Mouse (Mus musculus): ENCODE results near the gene Vav3. TPM values are rescaled to one million over a fixed set of nuclear protein-coding genes. Genes with fewer than 3 reads are reported as not detected.
A peak's percentile ranks its signal among the peaks of the same experiment; 100 is the strongest.

Vav3 gene
- polyA plus RNA-seq, 1 experiment: 3.5 TPM

DNA sequence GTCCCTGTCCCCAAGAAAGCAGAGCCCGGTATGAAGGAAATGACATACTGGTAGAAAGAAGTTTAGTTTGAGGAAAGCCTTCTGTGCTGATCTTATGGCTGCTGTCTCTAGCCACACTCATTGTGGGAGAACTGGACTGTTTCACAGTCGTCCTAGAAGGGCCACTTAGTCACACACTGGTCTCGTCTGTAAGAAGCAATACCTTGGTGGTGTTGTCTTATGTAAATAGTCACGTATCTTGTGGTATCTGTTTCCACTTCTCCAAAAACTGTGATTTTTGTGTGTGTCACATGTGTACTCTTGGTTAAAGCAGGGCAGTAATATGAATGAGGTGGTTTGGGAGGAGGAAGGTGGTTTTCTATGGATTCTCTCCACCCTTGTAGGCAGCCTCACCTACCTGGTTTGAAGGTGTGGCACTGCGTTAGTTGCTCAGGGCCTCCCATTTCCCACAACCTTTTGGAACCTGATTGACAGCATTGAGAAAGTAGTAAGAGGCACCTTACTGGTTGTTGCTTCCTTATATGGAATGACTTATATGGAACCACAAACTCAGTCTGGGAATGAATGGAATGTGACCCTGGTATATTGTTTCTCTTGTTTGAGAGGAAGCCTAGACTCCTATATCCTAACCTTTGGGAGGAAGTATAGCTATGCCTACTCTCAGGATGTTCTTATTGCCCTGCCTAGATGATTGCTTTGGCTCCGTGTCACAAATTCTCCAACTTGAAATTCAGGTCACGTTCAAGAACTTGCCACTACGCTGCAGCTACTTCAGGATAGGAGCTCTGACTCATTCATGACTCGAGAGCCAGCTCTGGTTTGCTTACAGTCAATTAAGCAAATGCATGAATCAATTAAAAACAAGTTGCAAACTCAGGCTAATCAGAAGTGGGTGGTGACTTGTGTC, 28.2 kb downstream of the Vav3 start:
- H3K4me1 ChIP-seq (ENCODE audit: control insufficient read depth, insufficient read depth, insufficient read length, low read length): peaks cover 9% of the 10 kb centered on the region; the same call in 1 of the 2 replicates
- H3K27ac ChIP-seq (replicated peaks; ENCODE audit: low read depth, low read length): no peak overlapping the region

DNA sequence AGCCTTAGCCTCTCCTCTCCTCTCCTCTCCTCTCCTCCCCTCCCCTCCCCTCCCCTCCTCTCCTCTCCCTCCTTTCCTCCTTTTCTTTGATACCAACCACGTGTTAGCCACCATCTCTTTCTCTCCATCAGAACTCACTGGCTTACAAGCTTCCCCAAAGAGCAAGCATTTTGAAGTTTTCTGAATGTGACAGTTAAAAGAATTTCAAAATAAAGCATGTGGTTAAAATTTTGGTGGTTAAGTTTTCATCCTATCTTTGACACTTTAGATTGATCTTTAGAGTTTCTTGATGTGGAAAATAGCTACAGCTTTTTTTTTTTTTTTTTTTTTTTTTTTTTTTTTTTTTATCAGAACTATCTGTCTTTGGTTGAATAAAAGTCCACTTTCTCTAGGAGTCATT, 31.1 kb downstream of the Vav3 start:
- no peak overlapping the region for H3K4me3 ChIP-seq (ENCODE audit: insufficient read depth, low read depth, low read length)
- H3K27ac ChIP-seq (replicated peaks; ENCODE audit: low read depth, low read length): no peak overlapping the region

More for the DNA sequence above, 28.2 kb downstream of the Vav3 start:
- H3K4me3 ChIP-seq (ENCODE audit: insufficient read depth, low read depth, low read length): no peak overlapping the region

DNA sequence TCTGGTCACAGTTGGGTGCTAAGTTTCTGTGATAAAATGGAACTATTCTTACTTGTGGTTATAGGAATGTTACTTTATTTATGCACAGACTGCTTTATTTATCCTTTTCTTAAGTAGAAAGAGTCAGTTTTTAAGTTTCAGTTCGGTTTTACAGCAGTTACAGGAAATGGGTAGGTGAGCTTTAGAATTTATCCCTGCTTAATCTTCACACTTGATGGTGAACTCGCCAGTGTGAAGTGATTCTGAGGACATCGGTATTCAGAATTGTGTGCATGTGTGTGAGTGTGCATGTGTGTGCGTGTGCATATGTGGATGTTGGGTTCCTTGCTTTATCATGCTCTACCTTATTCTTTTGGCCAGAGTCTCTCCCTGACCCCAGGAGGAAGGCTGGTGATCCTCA, 32.2 kb downstream of the Vav3 start:
- H3K4me3 ChIP-seq (ENCODE audit: insufficient read depth, low read depth, low read length): no peak overlapping the region
- H3K27ac ChIP-seq (replicated peaks; ENCODE audit: low read depth, low read length): no peak overlapping the region

More for the DNA sequence above, 31.1 kb downstream of the Vav3 start:
- peaks cover under 1% of the 10 kb centered on the region; the same call in 1 of the 2 replicates for H3K4me1 ChIP-seq (ENCODE audit: control insufficient read depth, insufficient read depth, insufficient read length, low read length)

DNA sequence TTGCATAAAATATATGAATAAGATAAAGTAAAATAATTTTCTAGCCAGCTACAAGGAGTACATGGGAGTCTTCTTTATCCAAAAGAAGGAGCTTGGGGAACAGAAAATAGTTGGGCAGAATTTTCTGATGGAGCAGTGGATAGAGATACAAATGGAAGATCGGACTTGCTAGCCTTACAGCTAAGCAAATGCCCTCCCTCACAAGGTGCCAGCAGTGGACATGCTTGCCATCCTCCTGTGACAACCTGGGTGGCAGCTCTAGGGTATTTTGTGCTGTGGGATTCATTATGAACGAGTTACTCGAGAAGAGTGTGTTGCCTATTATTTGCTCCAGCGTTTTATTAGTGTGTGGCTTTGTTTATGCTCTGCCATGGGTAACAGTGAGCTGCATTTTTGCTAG, 37.8 kb downstream of the Vav3 start:
- Histone ChIP-seq H3K4me3 (ENCODE audit: insufficient read depth, low read depth, low read length) (no peak overlapping the region), H3K27ac (replicated peaks; ENCODE audit: low read depth, low read length) (no peak overlapping the region), H3K4me1 (ENCODE audit: control insufficient read depth, insufficient read depth, insufficient read length, low read length) (no peaks in the 10 kb centered on the region)

More for the DNA sequence above, 32.2 kb downstream of the Vav3 start:
- H3K4me1 ChIP-seq (ENCODE audit: control insufficient read depth, insufficient read depth, insufficient read length, low read length): no peaks in the 10 kb centered on the region

DNA sequence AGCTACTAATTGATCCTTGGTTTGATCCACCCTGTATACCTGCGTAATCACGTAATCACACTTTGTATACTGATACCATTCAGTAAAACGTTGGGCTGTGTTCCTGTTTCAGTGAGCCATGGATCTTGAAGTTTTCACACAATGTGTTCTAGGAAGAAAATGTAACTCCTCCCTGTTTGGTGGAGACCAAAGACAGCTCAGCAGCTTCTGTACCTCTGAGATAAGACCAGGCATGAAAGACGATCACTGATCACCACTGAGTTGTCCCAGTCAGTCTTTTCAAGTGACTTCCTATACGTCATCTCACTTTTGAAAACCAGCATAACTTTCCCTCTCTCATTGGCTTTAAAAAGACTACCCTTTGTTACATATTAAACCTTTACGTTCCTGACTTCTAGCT, 38.2 kb downstream of the Vav3 start:
- H3K27ac ChIP-seq (replicated peaks; ENCODE audit: low read depth, low read length): no peak overlapping the region
- H3K4me3 ChIP-seq (ENCODE audit: insufficient read depth, low read depth, low read length): no peak overlapping the region
- H3K4me1 ChIP-seq (ENCODE audit: control insufficient read depth, insufficient read depth, insufficient read length, low read length): no peaks in the 10 kb centered on the region

DNA sequence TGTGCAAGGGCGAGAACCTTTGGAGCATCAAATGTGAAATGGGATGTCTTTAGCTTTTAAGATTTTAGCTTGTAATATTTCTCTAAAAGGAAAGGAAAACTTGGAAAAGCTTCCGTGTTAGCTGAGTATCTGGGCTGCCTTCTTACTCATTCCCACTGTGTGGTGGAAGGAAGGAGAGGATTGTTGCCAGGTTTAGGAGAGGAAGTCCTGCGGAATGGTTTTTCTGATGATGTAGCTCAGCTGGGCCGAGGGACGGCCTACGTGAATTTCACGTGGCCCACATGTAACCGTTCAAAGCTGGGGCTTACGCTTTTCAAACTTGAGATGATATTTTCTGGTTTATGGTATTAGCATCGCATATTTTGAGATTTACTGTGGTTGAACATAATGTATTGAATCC, 48.3 kb downstream of the Vav3 start:
- Histone ChIP-seq H3K4me3 (ENCODE audit: insufficient read depth, low read depth, low read length) (peak overlapping the region; percentile 10; the same call in 1 of the 2 replicates), H3K27ac (replicated peaks; ENCODE audit: low read depth, low read length) (peak overlapping the region; percentile 14; the same call in 1 of the 2 replicates), H3K4me1 (ENCODE audit: control insufficient read depth, insufficient read depth, insufficient read length, low read length) (peaks cover 6% of the 10 kb centered on the region)

DNA sequence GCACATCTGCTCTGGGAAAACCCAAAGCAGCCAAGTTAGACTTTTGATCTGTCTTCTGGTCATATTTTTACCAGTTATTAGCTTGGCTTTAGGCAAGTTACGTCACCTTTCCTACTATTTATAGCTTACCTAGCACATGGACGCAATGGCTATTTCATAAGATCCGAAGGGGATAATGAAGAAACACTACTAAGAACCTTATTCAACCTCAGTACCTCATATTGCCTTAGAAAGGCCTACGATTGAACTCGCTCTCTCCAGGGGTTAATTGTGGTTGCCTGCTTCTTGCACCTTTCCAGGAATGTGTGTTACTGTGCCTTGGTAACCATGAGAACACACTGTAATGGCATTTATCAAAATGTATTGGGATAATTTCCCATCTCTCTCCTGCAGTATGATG, 61.1 kb downstream of the Vav3 start:
- no peak overlapping the region for H3K4me3 ChIP-seq (ENCODE audit: insufficient read depth, low read depth, low read length)
- no peak overlapping the region for H3K27ac ChIP-seq (replicated peaks; ENCODE audit: low read depth, low read length)
- H3K4me1 ChIP-seq (ENCODE audit: control insufficient read depth, insufficient read depth, insufficient read length, low read length): no peaks in the 10 kb centered on the region; the same call in 1 of the 2 replicates

DNA sequence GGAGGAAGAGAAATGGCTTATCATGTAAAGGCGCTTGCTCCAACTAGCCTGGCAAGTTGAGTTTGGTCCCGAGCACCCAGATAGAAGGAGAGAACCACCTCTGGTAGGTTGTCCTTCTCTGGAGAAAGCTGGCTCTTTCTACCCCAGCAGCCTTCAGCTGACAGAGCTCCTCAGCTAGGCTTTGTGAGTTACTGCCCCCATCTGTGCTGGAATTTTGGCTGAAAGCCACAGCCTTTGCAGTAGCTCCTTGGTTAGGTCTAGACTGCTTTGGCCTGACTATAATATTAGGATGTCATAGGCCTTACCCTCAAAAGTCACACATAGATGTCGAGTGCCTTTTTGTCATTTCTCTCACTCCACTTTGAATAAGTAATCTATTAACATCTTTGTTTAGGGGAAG, 70.8 kb downstream of the Vav3 start:
- Histone ChIP-seq H3K27ac (replicated peaks; ENCODE audit: low read depth, low read length) (no peak overlapping the region), H3K4me1 (ENCODE audit: control insufficient read depth, insufficient read depth, insufficient read length, low read length) (no peaks in the 10 kb centered on the region), H3K4me3 (ENCODE audit: insufficient read depth, low read depth, low read length) (no peak overlapping the region)

DNA sequence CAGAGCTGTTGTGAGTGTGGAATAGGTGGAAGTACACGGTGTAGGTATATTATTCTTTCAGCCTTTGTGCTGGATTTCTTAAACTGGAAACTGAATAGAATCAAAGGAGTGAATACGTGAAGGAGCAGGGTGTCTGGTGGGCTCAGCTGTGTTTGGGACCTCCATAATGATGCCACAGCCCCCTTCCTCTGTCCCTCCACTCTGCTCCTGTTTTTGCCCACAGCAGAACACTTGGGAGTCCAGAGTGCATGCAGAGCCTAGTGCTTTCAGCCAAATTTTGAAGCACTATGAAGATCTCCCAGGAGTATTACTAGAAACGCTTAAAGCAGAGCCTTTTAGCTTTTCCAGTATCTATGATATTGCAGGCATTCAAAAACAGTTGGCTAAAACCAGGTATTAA, 80.0 kb downstream of the Vav3 start:
- H3K27ac ChIP-seq (replicated peaks; ENCODE audit: low read depth, low read length): no peak overlapping the region
- H3K4me1 ChIP-seq (ENCODE audit: control insufficient read depth, insufficient read depth, insufficient read length, low read length): peaks cover 6% of the 10 kb centered on the region
- no peak overlapping the region for H3K4me3 ChIP-seq (ENCODE audit: insufficient read depth, low read depth, low read length)

DNA sequence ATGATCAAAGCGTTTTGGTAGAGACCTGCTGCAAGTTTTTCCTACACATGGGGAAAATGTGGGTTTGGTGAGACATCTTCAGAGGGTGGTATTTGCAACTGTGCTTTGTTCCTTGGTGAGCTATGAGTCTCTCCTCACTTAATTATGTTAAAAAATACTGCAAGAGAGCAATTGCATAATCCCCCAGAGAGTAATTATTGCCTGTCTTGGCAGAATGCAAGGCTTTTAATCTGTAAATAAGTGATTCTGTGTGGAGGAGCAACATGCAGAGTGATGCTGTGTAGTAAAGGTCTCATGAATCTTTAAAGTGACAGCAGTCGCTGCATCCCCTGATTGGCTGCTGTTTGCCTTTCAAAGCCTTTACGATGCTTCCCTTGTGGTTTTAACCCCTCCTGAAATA, 80.6 kb downstream of the Vav3 start:
- H3K27ac ChIP-seq (replicated peaks; ENCODE audit: low read depth, low read length): no peak overlapping the region
- peaks cover 6% of the 10 kb centered on the region for H3K4me1 ChIP-seq (ENCODE audit: control insufficient read depth, insufficient read depth, insufficient read length, low read length)
- H3K4me3 ChIP-seq (ENCODE audit: insufficient read depth, low read depth, low read length): no peak overlapping the region

DNA sequence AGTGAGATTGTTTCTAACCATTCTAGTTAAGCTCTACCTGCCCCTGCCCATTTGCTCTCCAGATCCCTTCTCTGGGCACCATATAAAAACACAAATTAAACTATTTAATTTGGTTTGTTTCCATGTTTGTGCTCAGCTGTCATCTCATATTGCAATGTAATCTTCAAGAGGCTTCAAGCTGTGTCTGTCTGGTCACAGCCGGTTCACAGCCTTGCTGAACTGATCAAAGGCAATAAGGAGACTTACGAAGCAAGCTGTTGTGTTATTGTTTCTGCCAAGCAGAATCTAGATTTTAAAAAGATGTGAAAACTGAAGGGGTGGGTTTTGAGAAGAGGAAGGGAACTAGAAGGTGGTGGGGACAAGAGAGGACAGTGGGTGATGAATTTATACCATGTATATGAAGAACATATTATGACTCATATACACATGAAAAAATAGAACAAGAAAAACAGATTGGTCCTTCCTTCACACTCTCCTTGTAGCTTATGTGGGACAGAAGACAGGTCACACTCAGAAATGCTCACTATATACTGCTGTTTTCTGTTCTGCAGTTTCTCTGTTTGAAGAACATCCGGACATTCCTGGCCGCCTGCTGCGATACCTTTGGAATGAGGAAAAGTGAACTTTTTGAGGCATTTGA, 83.1 kb downstream of the Vav3 start:
- no peak overlapping the region for H3K27ac ChIP-seq (replicated peaks; ENCODE audit: low read depth, low read length)
- no peak overlapping the region for H3K4me3 ChIP-seq (ENCODE audit: insufficient read depth, low read depth, low read length)
- H3K4me1 ChIP-seq (ENCODE audit: control insufficient read depth, insufficient read depth, insufficient read length, low read length): peaks cover 11% of the 10 kb centered on the region

DNA sequence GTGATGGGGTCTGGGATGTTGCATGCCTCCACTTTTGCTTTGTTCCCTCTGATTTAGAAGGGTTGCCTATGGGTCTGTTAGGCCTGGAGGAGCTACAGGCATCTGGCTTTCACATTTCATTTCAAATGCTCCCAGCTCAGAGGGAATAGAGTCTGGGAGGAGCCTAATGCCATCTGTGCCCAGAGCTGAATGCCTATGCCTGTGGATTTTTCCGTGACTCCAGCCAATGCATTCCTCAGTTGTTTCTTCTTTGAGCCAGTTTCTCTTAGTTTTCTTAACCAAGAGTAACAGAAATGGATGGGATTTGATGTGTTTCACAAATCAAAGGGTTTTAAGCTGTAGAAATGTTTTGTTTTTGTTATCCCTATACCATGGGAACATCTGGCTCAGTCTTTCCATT, 90.8 kb downstream of the Vav3 start:
- no peak overlapping the region for H3K27ac ChIP-seq (replicated peaks; ENCODE audit: low read depth, low read length)
- H3K4me1 ChIP-seq (ENCODE audit: control insufficient read depth, insufficient read depth, insufficient read length, low read length): peaks cover 7% of the 10 kb centered on the region; the same call in 1 of the 2 replicates
- H3K4me3 ChIP-seq (ENCODE audit: insufficient read depth, low read depth, low read length): no peak overlapping the region

DNA sequence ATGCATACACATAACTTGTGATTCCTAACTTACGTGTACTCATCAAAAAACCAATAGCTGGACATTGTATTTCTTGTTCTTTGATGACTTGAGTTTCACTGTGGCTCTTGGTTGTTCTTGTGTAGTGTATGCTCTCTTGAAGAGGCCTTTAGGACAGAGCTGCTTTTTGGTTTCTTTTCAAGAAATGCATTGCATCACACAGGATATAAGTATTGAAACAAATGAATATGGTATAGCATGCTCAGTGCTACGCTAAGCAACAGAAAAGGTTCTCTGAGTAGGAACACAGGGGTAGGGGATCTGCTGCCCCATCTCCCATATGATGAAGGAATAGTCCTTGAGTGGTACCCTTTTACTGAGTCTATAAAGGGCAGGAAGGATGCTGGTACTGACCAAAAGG, 98.1 kb downstream of the Vav3 start:
- no peak overlapping the region for H3K27ac ChIP-seq (replicated peaks; ENCODE audit: low read depth, low read length)
- peaks cover 4% of the 10 kb centered on the region for H3K4me1 ChIP-seq (ENCODE audit: control insufficient read depth, insufficient read depth, insufficient read length, low read length)
- no peak overlapping the region for H3K4me3 ChIP-seq (ENCODE audit: insufficient read depth, low read depth, low read length)

DNA sequence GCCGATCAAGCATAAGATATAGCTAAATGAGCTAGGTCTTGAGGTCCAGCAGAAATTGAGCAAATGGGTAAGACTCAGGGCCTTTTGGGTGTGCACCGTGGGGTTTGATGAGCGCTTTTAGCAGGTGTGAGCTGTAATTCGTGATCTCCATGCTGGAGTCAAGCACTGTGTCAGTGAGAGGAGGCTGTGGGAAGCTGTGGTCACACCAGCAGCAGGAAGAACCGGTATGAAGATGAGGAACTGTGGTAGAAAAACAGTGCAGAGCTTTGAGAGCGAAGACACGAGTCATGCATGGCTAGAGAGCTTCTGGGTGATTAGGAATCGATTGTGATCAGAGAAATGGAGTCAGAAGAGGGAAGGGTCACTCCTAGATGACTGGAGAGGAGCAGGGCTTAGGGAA, 98.8 kb downstream of the Vav3 start:
- peaks cover 4% of the 10 kb centered on the region for H3K4me1 ChIP-seq (ENCODE audit: control insufficient read depth, insufficient read depth, insufficient read length, low read length)
- no peak overlapping the region for H3K27ac ChIP-seq (replicated peaks; ENCODE audit: low read depth, low read length)
- H3K4me3 ChIP-seq (ENCODE audit: insufficient read depth, low read depth, low read length): no peak overlapping the region

DNA sequence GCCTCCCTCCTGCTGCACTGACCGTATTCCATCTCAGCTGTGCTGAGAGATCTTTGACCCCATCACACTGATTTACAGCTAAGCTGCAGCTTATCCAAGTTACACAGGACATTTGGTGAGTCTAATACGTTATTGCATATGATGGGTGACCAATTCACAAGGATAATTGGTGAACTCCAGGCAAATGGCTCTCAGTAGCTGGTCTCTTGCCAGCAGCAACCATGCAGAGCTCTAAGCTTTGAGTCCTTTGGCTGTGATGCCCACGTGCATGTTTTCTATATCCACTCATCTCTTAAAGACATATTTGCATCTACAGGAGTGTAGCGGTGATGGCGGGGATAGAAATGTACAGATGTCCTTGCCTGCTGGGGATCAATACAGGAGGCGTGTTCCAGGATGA, 99.5 kb downstream of the Vav3 start:
- no peak overlapping the region for H3K27ac ChIP-seq (replicated peaks; ENCODE audit: low read depth, low read length)
- peaks cover 4% of the 10 kb centered on the region for H3K4me1 ChIP-seq (ENCODE audit: control insufficient read depth, insufficient read depth, insufficient read length, low read length)
- H3K4me3 ChIP-seq (ENCODE audit: insufficient read depth, low read depth, low read length): no peak overlapping the region

DNA sequence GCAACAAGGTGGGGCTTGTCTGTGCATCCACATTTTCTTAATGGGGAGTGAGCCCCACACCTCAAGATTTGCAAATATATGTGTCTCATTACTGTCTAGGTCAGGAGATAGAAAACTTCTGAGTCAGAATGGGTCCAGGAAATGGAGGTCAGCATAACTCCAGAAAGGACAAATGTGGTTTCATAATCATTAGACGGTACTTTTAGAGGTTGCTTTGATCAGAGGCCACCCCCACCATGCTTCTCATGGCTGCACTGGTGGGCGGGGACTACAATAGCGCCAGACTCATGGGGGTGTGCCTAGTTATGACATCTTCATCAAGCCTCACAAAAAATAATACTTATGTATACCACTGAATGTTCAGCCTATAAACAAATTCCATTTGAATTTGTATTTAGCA, 103.6 kb downstream of the Vav3 start:
- H3K4me1 ChIP-seq (ENCODE audit: control insufficient read depth, insufficient read depth, insufficient read length, low read length): no peaks in the 10 kb centered on the region
- no peak overlapping the region for H3K4me3 ChIP-seq (ENCODE audit: insufficient read depth, low read depth, low read length)
- no peak overlapping the region for H3K27ac ChIP-seq (replicated peaks; ENCODE audit: low read depth, low read length)
